Mouse (Mus musculus): ENCODE results near the gene Kcnd3. TPM values are rescaled to one million over a fixed set of nuclear protein-coding genes. Genes with fewer than 3 reads are reported as not detected.

The Kcnd3 gene
- polyA plus RNA-seq, 2 experiments, result 0.01 to 0.08 TPM

- H3K36me3 ChIP-seq (replicated peaks; ENCODE audit: control insufficient read depth, insufficient read depth, low read depth), result no peaks in the 10 kb centered on the region
- no peak overlapping the region for H3K27ac ChIP-seq
- 6% methylated on average over 19 of the region's 19 CpGs for WGBS (ENCODE audit: insufficient replicate concordance)
- no peak overlapping the region for H3K4me2 ChIP-seq (ENCODE audit: low read depth)
- peaks cover 52% of the 10 kb centered on the region for H3K27me3 ChIP-seq (ENCODE audit: control insufficient read depth, insufficient read depth, low read length)
- H3K9ac ChIP-seq (replicated peaks), result no peak overlapping the region
- H3K4me1 ChIP-seq (replicated peaks; ENCODE audit: control insufficient read depth in 2 of 2, insufficient read depth in 2 of 2, low read length in 1 of 2), result no peaks in the 10 kb centered on the region
- no peak for DNase-seq (ENCODE audit: low read depth in 3 of 3, low spot score in 3 of 3)
- peak overlapping the region in 1 of 2 experiments; percentile 13; a peak in 1 of 4 replicates for H3K4me3 ChIP-seq (ENCODE audit: insufficient read depth in 1 of 2, low read depth in 2 of 2, low read length in 2 of 2)
- no peak for ATAC-seq (ENCODE audit: insufficient read depth)
- TF ChIP-seq EP300 (IDR thresholded peaks at IDR 0.05; ENCODE audit: low read depth) (no peak), CTCF (IDR thresholded peaks at IDR 0.05; ENCODE audit: low read depth) (no peak)
- H3K9me3 ChIP-seq (ENCODE audit: control insufficient read depth, low read length), result no peaks in the 10 kb centered on the region
These were observed 1.3 kb downstream of the Kcnd3 start for GRCm38 (mm10) chr3:105453214-105453950.

- Histone ChIP-seq H3K4me1 (replicated peaks; ENCODE audit: control insufficient read depth in 2 of 2, insufficient read depth in 2 of 2, low read length in 1 of 2) (no peaks in the 10 kb centered on the region), H3K4me3 (ENCODE audit: insufficient read depth in 1 of 2, low read depth in 2 of 2, low read length in 2 of 2) (no peak overlapping the region), H3K27ac (no peak overlapping the region), H3K4me2 (ENCODE audit: low read depth) (no peak overlapping the region), H3K9ac (replicated peaks) (no peak overlapping the region), H3K36me3 (replicated peaks; ENCODE audit: control insufficient read depth, insufficient read depth, low read depth) (no peaks in the 10 kb centered on the region), H3K9me3 (ENCODE audit: control insufficient read depth, low read length) (no peaks in the 10 kb centered on the region), H3K27me3 (ENCODE audit: control insufficient read depth, insufficient read depth, low read length) (peaks cover 19% of the 10 kb centered on the region)
- DNase-seq (ENCODE audit: low read depth in 3 of 3, low spot score in 3 of 3) (no peak), ATAC-seq (ENCODE audit: insufficient read depth) (no peak)
- no peak for TF ChIP-seq EP300 (IDR thresholded peaks at IDR 0.05; ENCODE audit: low read depth)
- TF ChIP-seq CTCF (IDR thresholded peaks at IDR 0.05; ENCODE audit: low read depth), result no peak
- WGBS (ENCODE audit: insufficient replicate concordance), result 53% methylated on average over 4 of the region's 4 CpGs
These were observed 5.5 kb downstream of the Kcnd3 start for GRCm38 (mm10) chr3:105457657-105458056.

GRCm38 (mm10) chr3:105466538-105466937, 14.4 kb downstream of the Kcnd3 start:
- TF ChIP-seq EP300 (IDR thresholded peaks at IDR 0.05; ENCODE audit: low read depth) (no peak), CTCF (IDR thresholded peaks at IDR 0.05; ENCODE audit: low read depth) (no peak)
- DNase-seq (ENCODE audit: low read depth in 3 of 3, low spot score in 3 of 3), result no peak
- Histone ChIP-seq H3K27me3 (ENCODE audit: control insufficient read depth, insufficient read depth, low read length) (no peaks in the 10 kb centered on the region), H3K4me3 (ENCODE audit: insufficient read depth in 1 of 2, low read depth in 2 of 2, low read length in 2 of 2) (no peak overlapping the region), H3K36me3 (replicated peaks; ENCODE audit: control insufficient read depth, insufficient read depth, low read depth) (no peaks in the 10 kb centered on the region), H3K27ac (no peak overlapping the region), H3K9me3 (ENCODE audit: control insufficient read depth, low read length) (no peaks in the 10 kb centered on the region), H3K4me2 (ENCODE audit: low read depth) (no peak overlapping the region), H3K4me1 (replicated peaks; ENCODE audit: control insufficient read depth in 2 of 2, insufficient read depth in 2 of 2, low read length in 1 of 2) (no peaks in the 10 kb centered on the region), H3K9ac (replicated peaks) (no peak overlapping the region)
- WGBS (ENCODE audit: insufficient replicate concordance), result 45% methylated on average over 8 of the region's 8 CpGs
- ATAC-seq (ENCODE audit: insufficient read depth), result no peak

GRCm38 (mm10) chr3:105472564-105472963, 20.4 kb downstream of the Kcnd3 start:
- H3K9me3 ChIP-seq (ENCODE audit: control insufficient read depth, low read length), result no peaks in the 10 kb centered on the region
- H3K36me3 ChIP-seq (replicated peaks; ENCODE audit: control insufficient read depth, insufficient read depth, low read depth), result no peaks in the 10 kb centered on the region

GRCm38 (mm10) chr3:105476408-105476807, 24.3 kb downstream of the Kcnd3 start:
- no peaks in the 10 kb centered on the region for H3K9me3 ChIP-seq (ENCODE audit: control insufficient read depth, low read length)
- no peak overlapping the region for H3K9ac ChIP-seq (replicated peaks)
- H3K4me1 ChIP-seq (replicated peaks; ENCODE audit: control insufficient read depth in 2 of 2, insufficient read depth in 2 of 2, low read length in 1 of 2), result no peaks in the 10 kb centered on the region
- no peak for TF ChIP-seq CTCF (IDR thresholded peaks at IDR 0.05; ENCODE audit: low read depth)
- TF ChIP-seq EP300 (IDR thresholded peaks at IDR 0.05; ENCODE audit: low read depth), result no peak
- no peak for ATAC-seq (ENCODE audit: insufficient read depth)
- H3K4me3 ChIP-seq (ENCODE audit: insufficient read depth in 1 of 2, low read depth in 2 of 2, low read length in 2 of 2), result no peak overlapping the region
- no peak overlapping the region for H3K27ac ChIP-seq
- no peak overlapping the region for H3K4me2 ChIP-seq (ENCODE audit: low read depth)
- 72% methylated on average over 1 of the region's 1 CpGs for WGBS (ENCODE audit: insufficient replicate concordance)
- H3K27me3 ChIP-seq (ENCODE audit: control insufficient read depth, insufficient read depth, low read length), result no peaks in the 10 kb centered on the region
- no peak for DNase-seq (ENCODE audit: low read depth in 3 of 3, low spot score in 3 of 3)
- H3K36me3 ChIP-seq (replicated peaks; ENCODE audit: control insufficient read depth, insufficient read depth, low read depth), result no peaks in the 10 kb centered on the region

More at GRCm38 (mm10) chr3:105472564-105472963, 20.4 kb downstream of the Kcnd3 start:
- Histone ChIP-seq H3K9ac (replicated peaks) (no peak overlapping the region), H3K4me1 (replicated peaks; ENCODE audit: control insufficient read depth in 2 of 2, insufficient read depth in 2 of 2, low read length in 1 of 2) (no peaks in the 10 kb centered on the region), H3K4me2 (ENCODE audit: low read depth) (no peak overlapping the region), H3K4me3 (ENCODE audit: insufficient read depth in 1 of 2, low read depth in 2 of 2, low read length in 2 of 2) (no peak overlapping the region), H3K27me3 (ENCODE audit: control insufficient read depth, insufficient read depth, low read length) (no peaks in the 10 kb centered on the region), H3K27ac (no peak overlapping the region)
- ATAC-seq (ENCODE audit: insufficient read depth), result no peak
- no peak for TF ChIP-seq EP300 (IDR thresholded peaks at IDR 0.05; ENCODE audit: low read depth)
- no peak for TF ChIP-seq CTCF (IDR thresholded peaks at IDR 0.05; ENCODE audit: low read depth)
- no peak for DNase-seq (ENCODE audit: low read depth in 3 of 3, low spot score in 3 of 3)
- 43% methylated on average over 1 of the region's 1 CpGs for WGBS (ENCODE audit: insufficient replicate concordance)
